Mouse (Mus musculus) testis, adult 10 weeks (tissue): ENCODE data around the gene Ccl1. TPM values are rescaled to one million over a fixed set of nuclear protein-coding genes. Genes with fewer than 3 reads are reported as not detected.

Experiments
- polyA plus RNA-seq: library from polyadenylated mRNA; stranded (reverse); fragments of 350-450 nt; fragmentation: Illumina TruSeq; extraction: RNeasy Lipid Tissue Mini Kit (QIAGEN cat#74804); gene quantifications from one replicate; pipeline ENCODE4 v1.2.3, GENCODE M21; 2014; ENCODE audit warnings: low read depth, low replicate concordance

Ccl1 gene
- not detected for polyA plus RNA-seq

DNA sequence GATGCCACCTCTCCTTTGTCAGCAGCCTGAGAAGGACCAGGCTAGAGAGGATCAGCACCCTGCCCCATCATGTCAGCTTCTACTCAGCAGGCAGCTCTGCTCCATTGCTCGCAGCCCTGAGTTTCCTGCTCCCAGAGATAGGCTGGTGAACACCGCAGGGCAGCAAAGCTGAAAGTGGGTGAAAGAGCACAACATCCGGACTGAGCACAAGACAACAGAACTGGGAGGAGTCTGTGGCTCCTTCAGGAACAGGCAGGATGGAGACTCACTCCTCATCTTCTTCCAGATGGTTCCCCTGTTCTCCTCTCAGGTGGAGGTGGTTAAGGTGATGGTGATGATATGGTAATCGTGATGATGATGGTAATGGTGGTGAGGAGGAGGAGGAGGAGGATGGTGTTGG lies at the start of gene Ccl1:
Gene Ccl1 (minus strand): TSS at position 101 of the 400 bp plus-strand sequence.

Other genes with a start within 250 kb of the Ccl1 start
- not detected for gene Ccl11, start 247.9 kb downstream of the Ccl1 start, polyA plus RNA-seq
- 0.69 TPM for gene Ccl12, start 203.8 kb downstream of the Ccl1 start, polyA plus RNA-seq
- 3.7 TPM for gene Ccl8, start 190.5 kb downstream of the Ccl1 start, polyA plus RNA-seq
- gene Tmem132e, start 83.2 kb upstream of the Ccl1 start, polyA plus RNA-seq: not detected